Mouse (Mus musculus): ENCODE data around the gene Nav1.

DNA sequence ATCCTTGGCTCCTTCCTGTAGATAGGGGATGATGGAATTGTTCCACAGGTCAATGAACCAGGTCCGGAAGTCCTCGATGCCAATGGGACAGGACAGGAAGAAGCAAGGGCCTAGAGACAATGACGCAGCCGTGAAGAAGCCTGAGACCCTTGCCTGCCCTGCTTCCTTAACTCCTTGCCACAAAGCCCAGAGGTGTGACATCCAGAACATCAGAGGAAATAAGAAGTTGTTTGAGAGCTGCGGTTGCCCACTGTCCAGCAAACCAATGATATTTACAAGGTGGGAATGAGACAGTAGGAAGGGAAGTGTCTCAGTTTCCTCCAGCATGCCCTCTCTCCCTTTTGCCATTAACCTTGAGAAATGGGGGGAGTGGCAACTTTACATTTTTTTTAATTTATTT, 158.2 kb downstream of the Nav1 start:
- no peak for TF ChIP-seq CTCF (IDR thresholded peaks at IDR 0.05; ENCODE audit: extremely low read depth, insufficient read depth, insufficient read length, insufficient replicate concordance)
- TF ChIP-seq POLR2A (IDR thresholded peaks at IDR 0.05; ENCODE audit: low read depth, low read length): no peak
